Mouse (Mus musculus): ENCODE measurements around the gene Psmd12.

DNA sequence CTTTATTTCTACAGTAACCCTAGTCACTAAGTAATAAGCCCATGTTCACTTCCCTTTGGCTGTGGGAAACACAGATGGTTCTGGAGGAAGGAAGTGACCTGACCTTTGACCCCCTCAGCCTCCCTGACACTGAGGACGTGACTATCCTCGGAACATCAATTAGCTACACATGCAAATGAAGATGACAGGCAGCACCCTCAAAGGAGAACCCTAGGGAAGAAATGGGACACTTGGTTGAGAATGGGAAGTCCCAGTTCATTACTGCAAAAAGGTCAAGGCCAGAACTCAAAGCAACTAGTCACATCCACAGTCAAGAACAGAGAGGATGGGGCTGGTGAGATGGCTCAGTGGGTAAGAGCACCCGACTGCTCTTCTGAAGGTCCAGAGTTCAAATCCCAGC is 38.2 kb upstream of the Psmd12 start:
- no peak for TF ChIP-seq CTCF (conservative IDR thresholded peaks at IDR 0.05; ENCODE audit: low read length)
- TF ChIP-seq NANOG (IDR thresholded peaks at IDR 0.05; ENCODE audit: borderline replicate concordance, low read length) = peak; percentile 58; the same call in 1 of the 2 replicates
- TF ChIP-seq POU5F1 (IDR thresholded peaks at IDR 0.05; ENCODE audit: borderline replicate concordance, low read length) = no peak

All from E14TG2a.4 (cell line).